Mouse (Mus musculus) mature B cell (primary cell): ENCODE data around the gene Apba3.

ENCODE experiments used
- in situ Hi-C: fragments of 300-500 bp; cut with MboI; formaldehyde crosslinking; loops from 2 replicates; pipeline ENCODE4 v1.14.3; 2019

Gene Apba3

DNA sequence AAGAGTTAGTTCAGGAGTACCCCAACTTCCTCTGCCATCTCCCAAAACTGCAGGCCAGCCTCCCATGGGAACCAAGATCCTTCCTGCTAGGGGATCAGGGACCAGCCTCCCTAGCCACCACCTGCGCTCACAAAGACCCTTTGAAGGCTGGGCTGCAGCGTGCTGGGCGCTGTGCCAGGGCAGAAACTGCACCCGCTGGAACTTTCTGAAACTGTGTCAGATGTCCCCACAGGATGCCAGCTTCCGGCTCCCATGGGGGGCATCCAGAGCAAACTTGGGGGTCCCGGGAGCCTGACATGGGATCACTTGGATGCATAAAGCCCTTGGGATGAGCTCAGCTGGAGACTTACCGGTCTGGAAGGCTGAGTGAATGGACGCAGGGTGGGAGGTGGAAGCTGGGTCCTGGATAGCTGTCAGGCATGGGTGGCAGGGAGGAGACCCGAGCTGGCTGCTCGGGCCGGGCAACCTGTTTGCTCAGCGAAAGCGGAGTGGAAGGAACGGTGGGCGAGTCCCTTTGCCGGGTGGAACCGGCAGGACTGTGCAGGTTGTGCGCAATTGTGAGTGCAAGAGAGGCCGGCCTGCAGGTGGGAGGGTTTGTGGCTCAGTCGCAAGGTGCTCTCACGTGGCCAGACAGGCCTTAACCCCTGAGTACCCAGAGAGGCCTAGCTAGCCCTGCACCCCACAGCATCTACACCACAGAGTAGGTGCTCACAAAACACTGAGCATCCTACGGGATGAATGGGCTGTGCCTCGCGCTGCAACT lies 24.1 kb downstream of the Apba3 start:
- in situ Hi-C loops: loop anchor here (10.0 kb wide), 1 partner anchor 54 kb away; the partner anchor contains the start of gene Gipc3

DNA sequence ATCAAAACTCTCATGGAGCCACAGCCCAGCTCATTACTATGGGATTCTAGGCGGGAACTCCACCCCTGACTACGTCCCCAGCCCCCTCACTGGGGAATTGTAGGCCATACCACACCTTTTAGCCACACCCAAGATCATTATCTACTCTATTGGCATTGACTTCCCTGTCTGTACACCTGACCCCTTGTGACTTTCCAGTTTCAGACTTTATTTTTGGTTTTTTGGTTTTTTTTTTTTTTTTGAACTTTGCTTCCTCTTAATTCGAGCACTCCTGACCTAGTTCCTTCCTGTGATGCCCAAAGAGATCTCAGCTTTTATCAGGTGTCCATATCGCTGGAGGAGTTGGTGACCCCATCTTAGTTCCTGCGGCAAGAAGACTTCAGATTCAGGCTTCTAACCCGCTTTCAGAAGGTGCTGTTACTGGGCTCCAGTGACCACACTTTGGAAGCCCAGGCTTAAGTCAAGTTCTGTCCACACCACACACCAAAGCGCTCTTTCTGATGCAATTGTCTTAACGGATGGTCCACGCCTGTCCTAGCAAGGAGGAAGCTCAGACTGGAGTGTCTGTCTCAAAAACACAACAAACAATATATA lies 24.8 kb downstream of the Apba3 start, which contains the start of gene Tjp3:
TSS of gene Tjp3 (minus strand) at position 71 of the 594 bp plus-strand sequence.
- in situ Hi-C loops: loop anchor here (10.0 kb wide), 1 partner anchor 53 kb away; the partner anchor contains the start of gene Gipc3

DNA sequence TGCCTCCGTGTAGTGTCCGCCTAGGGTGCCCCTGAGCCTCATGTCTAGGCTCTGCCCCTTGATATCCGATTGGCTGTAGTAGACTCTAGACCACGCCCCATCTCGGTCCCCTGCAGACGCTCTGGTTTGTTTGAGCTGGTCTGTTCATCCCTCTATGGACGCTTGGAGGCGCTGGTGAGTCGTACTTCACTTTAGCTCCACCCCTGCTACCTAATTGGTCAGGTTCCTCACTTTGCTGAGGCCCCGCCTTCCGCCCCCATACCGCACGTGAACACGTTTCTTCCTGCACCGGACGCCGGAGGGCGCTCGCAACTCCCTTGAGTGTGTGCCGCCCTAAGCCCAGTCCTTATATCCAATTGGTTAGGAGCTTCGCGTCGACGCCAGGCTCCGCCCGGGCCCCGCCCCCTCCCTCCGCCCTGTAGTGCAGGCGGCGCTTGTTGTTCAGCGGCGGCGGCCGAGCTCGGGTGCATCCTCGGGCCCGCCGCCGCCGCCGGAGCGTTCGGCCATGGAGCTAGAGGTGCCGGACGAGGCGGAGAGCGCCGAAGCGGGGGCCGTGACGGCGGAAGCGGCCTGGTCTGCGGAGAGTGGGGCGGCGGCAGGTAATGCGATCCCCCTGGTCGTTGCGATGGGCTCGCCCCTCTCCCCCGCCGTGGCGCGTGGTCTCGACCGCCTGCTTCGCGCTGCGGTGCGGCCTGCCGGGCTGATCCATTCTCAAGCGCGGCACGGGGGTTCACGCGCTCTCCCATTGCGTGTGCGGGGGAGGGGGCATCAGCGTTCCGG lies 26.0 kb downstream of the Apba3 start, which contains the start of gene Pip5k1c:
TSS of gene Pip5k1c (plus strand) at position 410 of the 780 bp plus-strand sequence.
- in situ Hi-C loops: loop anchor here (10.0 kb wide), 1 partner anchor 52 kb away; the partner anchor contains the start of gene Gipc3

DNA sequence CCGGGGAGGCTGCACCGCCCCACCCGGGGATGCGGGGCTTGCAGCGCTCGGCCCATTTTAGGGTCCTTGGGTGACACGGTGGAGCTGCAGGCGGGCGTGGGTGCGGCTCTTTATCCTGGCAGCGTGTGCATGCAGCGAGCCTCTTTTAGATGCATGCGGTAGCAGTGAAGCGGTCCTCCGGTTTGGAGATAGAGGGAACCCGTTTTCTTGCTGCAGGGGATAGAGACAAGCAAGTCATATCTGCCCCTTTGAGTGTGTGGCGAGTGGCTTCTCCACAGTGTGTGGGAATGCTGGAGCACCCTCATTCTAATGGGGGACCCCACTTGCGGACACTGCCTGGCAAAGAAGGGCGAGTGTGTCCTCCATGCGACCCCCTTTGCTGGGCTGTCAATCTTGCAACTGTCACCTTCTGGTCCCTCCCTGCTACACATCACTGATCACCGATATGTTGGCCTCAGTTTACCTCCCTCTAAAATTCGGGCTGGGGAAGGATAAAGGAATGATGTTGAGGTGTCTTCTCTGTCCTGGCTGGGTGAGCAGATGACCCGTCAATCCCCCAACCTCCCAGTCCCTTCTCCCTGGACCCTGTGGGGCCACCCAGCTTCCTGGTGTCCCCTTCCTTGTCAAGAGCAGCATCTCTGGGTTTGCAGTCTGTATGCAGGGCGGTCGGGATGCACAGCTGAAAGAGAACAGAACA lies 26.7 kb downstream of the Apba3 start:
- in situ Hi-C loops: loop anchor here (10.0 kb wide), 1 partner anchor 51 kb away; the partner anchor contains the start of gene Gipc3

DNA sequence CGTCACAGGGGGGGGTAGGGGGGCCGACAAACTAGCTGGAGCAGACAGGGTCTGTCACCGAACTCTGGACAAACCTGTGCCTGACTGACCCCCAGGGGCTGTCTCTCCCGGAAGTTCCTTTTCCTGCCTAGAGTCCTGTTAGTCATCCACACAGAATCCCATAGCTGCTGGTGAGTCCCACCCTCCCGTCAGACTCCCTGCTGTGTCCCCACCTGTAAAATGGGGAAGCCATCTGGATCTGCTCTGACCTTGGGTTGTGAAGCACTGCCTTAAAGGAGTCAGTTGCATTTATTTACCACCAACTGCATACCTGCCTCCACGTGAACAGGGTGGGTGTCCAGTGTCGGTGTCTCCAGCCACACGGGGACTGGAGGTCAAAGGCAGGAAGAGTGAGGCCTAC lies 27.7 kb downstream of the Apba3 start:
- in situ Hi-C loops: loop anchor here (10.0 kb wide), 1 partner anchor 50 kb away; the partner anchor contains the start of gene Gipc3

DNA sequence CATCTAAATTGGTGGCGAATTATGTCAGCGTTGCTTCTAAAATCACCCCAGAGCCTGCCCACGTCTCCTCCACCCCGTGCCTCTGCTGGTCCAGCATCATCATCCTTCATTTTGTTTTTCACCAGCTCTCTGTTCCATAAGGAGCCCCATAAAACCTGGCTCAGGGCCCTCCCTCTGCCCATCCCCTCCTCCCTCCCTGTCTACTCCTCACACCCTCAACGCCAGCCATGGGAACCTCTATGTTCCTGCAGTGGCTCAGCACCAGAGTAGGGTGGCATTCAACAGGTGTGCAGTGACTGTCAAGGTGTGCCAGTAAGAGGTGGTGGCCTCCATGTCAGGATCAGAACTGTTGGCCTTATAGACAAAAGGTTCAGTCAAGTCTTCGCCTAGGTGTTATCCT lies 28.4 kb downstream of the Apba3 start:
- in situ Hi-C loops: loop anchor here (10.0 kb wide), 1 partner anchor 50 kb away; the partner anchor contains the start of gene Gipc3

DNA sequence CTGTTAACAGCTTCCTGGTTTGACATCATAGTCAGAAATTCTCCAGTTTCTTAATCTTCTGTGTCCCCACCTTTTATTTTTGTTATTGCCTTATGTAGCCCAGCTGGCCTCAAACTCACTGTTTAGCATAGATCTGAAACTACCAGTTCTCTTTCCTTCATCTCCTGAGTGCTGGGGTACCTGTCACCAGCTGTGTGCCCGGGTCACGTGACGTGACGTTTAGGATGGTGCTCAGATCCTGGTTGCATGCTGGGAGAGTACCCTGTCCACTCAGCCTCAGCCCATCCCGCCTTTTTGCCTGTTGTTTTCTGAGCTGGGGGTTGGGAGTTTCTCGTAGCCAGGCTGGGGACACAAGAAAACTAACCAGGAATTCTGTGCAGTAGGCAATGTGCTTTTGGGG lies 30.5 kb downstream of the Apba3 start:
- in situ Hi-C loops: loop anchor here (10.0 kb wide), 1 partner anchor 48 kb away; the partner anchor contains the start of gene Gipc3

DNA sequence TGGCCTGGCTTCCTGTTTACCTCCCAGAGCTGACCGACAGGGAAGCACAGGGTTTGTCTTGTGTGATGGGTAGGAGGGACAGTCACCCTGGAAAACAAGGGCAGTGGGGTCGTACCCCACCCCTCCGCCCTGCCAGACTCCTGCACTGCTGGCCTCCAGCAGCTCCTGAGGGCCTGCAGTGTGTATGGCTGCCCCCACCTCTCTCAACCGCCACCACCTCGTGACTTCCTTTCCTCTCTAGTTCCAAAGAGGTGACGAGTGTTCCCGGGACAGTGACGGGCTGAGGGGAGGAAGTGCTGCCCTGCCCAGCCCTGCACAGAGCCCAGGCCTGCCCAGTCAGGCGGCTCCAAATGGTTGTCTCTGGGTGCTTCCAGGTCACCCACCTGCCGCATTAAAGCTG lies 31.1 kb downstream of the Apba3 start:
- in situ Hi-C loops: loop anchor here (10.0 kb wide), 1 partner anchor 47 kb away; the partner anchor contains the start of gene Gipc3

DNA sequence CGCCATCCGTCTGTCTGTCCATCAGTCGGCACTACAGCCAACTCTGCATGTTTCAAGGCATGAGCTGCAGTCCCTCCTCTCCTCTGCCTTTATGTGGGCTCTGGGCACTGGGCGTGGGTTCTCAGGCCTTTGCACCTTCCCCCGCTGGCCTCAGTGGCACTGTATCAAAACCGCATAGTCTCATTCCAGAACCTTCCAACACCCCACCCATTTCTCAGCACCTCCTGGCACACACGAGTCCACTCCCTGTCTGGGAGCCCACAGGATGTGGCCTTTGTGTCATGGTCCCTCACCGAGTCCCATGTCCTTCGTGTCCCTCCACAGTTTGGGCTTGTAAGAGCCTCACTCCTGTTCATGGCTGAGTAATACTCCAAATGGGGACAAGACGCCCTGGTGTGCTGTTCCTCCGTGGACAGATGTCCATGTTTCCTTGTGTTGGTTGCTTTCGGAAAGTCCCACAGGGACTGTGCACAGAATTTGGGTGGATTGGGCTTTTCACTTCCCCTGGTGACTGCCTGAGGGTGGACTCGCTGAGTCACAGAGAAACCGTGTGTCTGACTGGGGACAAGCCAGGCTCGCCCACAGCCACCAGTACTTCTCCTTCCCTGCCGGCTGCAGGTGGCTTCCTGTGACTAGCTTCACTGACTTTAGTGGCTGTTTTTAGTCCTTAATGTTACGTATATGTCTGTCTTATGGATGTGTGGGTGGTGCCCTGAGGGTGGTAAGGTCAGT lies 31.8 kb downstream of the Apba3 start:
- in situ Hi-C loops: loop anchor here (10.0 kb wide), 1 partner anchor 46 kb away; the partner anchor contains the start of gene Gipc3

DNA sequence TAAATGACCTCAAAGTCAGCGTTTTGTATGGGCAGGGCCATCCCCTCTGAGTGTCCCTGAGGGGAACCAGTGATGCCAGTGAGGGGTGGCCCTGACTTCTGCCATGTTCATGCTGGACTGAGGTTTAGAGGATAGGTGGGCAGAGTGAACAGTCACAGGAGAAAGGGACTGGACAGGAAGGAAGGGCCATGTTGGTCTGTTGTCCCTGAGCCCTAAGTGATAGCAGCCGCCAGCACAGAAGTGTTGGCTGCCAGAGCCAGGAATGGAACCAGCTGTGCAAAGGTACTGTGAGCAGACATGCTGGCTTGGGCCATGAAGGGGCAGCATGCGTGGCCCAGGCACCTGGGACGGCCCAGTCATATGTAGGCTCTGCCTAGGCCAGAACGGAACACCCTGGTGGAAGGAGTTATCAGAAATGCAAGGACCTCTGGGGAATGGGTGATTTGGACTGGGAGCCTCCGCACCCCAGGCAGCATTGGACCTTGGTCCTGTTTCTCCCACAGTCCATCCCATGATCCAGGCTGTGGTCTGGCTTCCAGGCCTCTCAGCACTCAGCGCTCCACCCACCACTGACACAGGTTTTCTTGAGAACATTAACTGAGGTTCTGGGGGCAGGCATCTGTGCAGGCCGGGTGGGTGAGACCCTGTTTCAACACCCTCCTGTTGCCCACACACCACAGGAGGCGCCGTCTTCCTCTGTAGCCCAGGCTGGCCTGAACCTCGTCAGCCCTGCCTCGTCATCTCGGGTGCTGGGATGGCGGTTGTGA lies 33.0 kb downstream of the Apba3 start:
- in situ Hi-C loops: loop anchor here (10.0 kb wide), 1 partner anchor 45 kb away; the partner anchor contains the start of gene Gipc3

DNA sequence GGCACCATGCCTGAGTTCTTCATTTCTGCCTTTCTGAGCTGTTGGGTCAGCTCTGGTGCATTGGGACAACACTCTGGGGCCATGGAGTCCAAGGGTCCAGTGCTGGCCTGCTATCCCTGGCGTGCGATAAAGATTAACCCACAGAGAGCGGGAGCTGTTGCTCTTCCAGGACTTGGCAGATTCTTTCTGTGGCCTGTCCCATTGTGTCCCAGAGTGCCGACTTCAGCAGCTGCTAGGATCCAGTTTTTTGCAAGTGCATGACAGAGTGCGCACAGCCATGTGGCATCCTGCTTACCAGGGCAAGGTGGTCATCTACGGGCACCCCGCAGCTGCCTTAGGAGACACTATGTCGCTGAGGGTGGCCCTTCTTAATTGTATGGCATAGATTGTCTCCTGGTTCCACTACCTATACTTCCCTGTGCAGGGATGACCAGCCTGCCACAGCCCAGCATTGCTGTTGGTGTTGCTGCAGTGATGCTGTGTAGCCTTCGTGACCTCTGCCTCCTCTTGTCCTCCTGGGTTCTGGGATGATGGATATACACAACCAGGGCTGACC lies 33.7 kb downstream of the Apba3 start:
- in situ Hi-C loops: no loop called here

DNA sequence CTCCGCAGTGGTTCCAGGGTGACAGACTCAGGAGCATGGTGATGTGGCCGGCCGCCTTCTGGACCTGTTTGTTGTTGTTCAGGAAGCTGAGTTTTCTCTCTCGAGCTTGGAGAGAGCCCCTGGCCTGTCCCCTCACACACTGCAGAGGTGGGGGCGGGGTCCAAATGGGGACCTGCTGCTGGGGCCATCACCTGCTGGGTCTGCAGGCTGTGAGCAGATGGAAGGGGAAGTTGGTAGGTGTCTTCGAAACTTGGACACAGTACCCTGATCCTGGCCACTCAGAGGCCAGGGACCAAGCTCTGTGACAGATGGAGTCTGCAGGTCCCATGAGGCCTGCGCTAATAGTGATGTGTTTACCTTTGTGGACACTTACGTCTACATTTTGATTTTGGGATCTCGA lies 34.6 kb downstream of the Apba3 start:
- in situ Hi-C loops: no loop called here

DNA sequence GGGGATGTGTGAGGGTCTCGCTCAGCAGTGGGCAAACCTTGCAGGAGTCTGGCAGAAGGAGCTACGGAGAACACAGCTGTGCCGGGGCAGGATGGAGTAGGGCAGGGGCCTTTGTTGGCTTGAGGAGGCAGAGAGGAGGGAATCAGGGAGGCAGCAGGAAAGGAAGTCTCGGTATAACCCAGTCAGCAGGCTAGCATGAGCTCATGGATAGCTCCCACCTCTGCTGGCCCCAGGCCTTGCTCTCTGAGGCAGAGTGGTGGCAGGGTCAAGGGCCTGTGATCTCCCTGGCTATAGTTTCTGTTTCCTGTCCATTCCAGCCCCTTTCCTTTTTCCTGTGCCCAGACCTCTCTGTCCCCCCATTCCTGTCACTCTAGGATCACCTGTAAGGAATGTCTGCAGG lies 35.5 kb downstream of the Apba3 start:
- in situ Hi-C loops: no loop called here

DNA sequence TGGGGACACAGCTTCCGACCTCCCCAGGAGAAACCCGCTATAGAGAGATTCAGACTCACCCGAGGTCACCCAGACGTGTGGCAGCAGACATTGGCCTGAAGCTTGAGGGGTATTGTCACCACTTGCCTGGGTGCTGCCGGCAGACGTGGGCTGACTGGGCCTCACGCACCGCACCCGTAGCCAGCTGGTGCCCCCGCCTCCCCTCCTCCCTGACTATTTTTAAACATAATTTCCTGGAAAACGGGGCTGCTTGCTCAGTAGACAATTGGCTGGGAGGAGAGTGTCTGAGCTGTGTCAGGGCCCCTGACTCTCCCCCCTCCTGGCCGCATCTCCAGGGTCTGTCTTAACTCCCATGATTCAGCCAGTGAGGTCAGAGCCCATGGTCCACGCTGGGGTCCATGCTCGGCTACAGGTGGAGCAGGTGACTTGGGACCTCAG lies 36.0 kb downstream of the Apba3 start:
- in situ Hi-C loops: no loop called here

DNA sequence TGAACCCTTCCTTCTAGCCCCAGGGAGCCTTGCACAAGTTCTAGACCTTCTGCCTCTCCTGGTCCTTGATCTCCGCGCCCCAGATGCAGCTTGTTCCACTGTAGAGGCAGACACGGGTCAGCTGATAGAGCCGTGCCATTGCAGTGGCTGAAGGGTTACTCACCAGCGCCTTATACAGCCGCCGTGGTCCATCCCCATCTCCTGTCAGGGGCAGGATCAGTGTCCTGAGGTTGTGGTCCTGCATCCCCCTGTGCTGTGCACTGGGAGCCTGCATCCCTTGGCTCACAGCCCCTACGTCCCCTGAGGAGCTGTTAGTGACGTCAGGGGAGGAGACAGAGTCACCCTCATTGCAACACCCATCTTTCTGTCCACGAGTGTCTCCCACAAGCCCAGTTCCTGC lies 36.5 kb downstream of the Apba3 start:
- in situ Hi-C loops: no loop called here

DNA sequence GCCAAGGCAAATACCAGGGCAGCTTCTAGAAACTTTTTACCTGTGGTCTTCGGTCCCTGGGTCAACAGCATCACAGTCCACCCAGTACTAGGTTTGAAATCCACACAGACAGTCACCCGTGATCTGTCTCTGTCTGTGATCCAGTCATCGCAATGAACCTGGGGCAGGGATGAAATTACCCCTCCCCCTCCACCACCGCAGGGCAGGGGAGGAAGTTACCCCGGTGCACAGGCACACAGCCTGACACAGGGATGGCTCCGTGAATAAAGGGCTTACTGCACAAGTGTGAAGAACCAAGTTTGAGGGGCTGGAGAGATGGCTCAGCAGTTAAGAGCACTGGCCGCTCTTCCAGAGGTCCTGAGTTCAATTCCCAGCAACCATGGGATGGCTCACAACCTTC lies 37.0 kb downstream of the Apba3 start:
- in situ Hi-C loops: no loop called here

DNA sequence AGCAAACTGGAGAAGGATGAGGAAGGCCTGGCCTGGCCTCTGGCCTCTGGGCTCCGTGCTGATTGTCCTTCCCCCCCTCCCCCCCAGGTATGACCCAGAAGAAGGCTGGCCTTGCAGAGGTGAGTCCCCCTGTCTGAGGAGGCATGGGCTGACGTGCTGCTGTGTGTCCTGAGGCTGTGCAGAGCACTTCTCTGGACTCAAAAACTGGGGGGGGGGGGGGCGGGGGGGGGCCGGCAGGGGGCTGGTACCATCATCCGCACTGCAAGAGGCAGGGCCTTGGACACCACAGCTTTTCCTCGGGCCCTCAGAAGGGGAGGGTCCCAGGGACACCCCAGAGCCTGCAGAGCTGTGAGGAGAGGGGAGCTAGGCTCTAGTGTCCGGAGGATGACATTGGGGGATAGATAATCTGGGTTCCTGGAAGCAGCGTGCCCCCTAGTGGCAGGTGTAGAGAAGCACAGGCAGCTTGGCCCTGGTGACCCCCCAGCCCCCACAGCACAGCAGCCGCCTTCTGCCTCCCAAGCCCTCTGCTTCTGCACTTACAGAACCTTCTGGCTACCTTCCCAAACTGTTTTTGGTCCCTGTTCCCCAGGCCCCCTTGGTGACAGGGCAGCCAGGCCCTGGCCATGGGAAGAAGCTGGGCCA lies 38.0 kb downstream of the Apba3 start:
- in situ Hi-C loops: no loop called here

DNA sequence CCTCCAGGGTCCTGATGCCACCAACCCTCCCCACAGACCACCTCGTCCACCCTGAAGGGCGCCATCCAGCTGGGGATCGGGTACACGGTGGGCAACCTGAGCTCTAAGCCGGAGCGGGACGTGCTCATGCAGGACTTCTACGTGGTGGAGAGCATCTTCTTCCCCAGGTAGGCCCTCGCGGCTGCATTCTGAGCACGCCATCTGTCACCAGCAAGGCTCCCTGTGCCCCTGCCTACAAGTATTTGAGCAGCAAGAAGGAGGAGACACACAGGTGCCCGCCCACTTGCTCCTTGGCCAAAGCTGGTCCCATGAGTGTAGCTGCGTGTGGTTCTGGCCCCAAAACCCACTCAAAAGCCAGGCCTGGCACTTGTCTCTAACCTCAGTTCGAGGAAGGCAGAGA lies 38.9 kb downstream of the Apba3 start:
- in situ Hi-C loops: no loop called here

DNA sequence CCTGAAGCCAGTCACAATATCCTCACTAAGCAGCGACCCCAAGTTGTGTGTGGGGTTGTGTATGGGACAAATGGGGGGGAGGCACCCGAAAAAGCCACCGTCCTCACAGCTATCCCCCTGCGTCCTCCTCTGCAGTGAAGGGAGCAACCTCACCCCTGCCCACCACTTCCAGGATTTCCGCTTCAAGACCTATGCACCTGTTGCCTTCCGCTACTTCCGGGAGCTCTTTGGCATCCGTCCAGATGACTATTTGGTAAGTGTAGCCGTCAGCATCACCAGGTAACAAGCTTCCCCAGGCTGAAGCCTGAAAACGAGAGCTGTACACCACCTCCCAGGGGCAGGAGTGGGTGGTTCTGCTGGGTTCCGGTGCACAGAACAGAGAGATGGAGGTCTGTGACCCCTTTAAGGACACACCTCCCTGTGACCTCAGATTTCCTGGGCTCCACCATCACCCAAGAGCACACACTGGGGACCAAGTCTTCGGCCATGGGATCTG lies 39.5 kb downstream of the Apba3 start:
- in situ Hi-C loops: no loop called here
